Mouse (Mus musculus) embryonic facial prominence, embryonic 14.5 days (tissue): Measurements from ENCODE around the gene Gm42906. TPM values are rescaled to one million over a fixed set of nuclear protein-coding genes. Genes with fewer than 3 reads are reported as not detected.
A peak's percentile ranks its signal among the peaks of the same experiment; 100 is the strongest.

Source experiments
- ATAC-seq: fragments of 200-750 bp; cut with Nextera tagmentation; 2 replicates; pipeline ENCODE4 v1.8.0; 2017; ENCODE audit warnings: low read depth, moderate number of reproducible peaks, moderate TSS enrichment
- DNase-seq: peaks from one replicate; pipeline ENCODE4 v3.0.0-alpha.2; 2015; ENCODE audit warnings: low spot score
- H3K27ac ChIP-seq: fragments of 300-500 bp; sonication (generic); replicated peaks from 2 replicates; pipeline ENCODE4 v1.5.1; 2014; ENCODE audit warnings: low read depth, mild to moderate bottlenecking, low read length, moderate library complexity
- H3K27me3 ChIP-seq: fragments of 300-500 bp; sonication (generic); replicated peaks from 2 replicates; pipeline ENCODE4 v1.6.1; 2014; ENCODE audit warnings: low read length; ENCODE audit not compliant: control insufficient read depth, insufficient read depth
- H3K36me3 ChIP-seq: fragments of 300-500 bp; sonication (generic); 2 replicates; pipeline ENCODE4 v1.6.1; 2014; ENCODE audit warnings: low read length, mixed read lengths; ENCODE audit not compliant: control insufficient read depth, insufficient read depth
- H3K4me1 ChIP-seq: fragments of 300-500 bp; sonication (generic); 2 replicates; pipeline ENCODE4 v1.6.1; 2014; ENCODE audit warnings: antibody characterized with exemption, low read length; ENCODE audit not compliant: control insufficient read depth, insufficient read depth
- H3K4me2 ChIP-seq: fragments of 300-500 bp; sonication (generic); 2 replicates; pipeline ENCODE4 v1.6.1; 2014; ENCODE audit warnings: low read depth, mild to moderate bottlenecking, low read length, moderate library complexity, mixed read lengths
- H3K4me3 ChIP-seq: fragments of 300-500 bp; sonication (generic); 2 replicates; pipeline ENCODE4 v1.5.1; 2014; ENCODE audit warnings: low read depth, mild to moderate bottlenecking, low read length
- H3K9ac ChIP-seq: fragments of 300-500 bp; sonication (generic); 2 replicates; pipeline ENCODE4 v1.6.1; 2014; ENCODE audit warnings: low read depth, mild to moderate bottlenecking, low read length, moderate library complexity, mixed read lengths
- H3K9me3 ChIP-seq: fragments of 300-500 bp; sonication (generic); 2 replicates; pipeline ENCODE4 v1.6.1; 2016; ENCODE audit warnings: low read length; ENCODE audit not compliant: control insufficient read depth
- WGBS: fragments of 180-500 bp; shearing (Covaris S2); extraction: QIAGEN DNeasy Blood & Tissue Kit; methylation state at CpG from one replicate; pipeline ENCODE4 v1.1.7; 2014; 5-methylcytosine and 5-hydroxymethylcytosine counted together
- polyA plus RNA-seq: library from polyadenylated mRNA; unstranded; fragments of >200 nt; fragmentation: Nextera tagmentation; extraction: Ambion mirVana; gene quantifications from 2 replicates; pipeline ENCODE4 v1.2.1, GENCODE M21; 2014

The Gm42906 gene
- polyA plus RNA-seq, 1 experiment from 2014 or later = not detected

DNA sequence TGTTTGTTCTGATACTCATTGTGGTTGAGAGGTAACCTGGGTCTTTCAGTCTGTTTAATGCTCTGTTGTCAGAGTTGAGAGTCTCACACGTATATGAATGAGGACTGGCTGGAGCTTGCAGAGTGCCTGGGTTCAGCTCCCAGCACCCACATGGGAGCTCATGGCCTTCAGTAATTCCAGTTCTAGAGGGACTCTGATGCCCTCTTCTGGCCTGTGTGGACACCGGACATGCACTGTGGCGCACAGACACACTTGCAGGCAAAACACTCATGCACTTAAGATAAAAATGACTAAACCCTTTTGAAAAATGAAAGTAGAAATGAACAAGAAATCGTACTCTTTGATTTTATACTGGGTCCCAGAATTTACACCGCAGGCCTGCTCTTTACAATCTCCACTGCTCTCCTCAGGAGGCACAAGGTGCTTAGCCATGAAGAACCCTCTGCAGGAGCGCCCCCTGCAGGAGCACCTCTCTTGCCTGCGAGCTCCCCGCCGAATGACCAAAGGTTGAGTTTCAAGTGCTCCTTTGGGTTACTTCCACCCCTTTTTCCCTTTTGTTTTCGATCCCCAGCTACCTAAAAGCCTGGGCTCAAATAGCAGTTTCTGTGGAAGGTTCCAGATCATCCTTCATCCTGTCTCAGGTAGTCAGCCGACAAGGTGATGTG lies 372.4 kb downstream of the Gm42906 start:
- H3K27ac ChIP-seq = 0 out of 2 replicates have a peak overlapping the region, but pooled peaks have one; percentile 63
- H3K9me3 ChIP-seq = no peaks in the 10 kb centered on the region
- DNase-seq = no peak
- ATAC-seq = no peak
- no peak overlapping the region for H3K9ac ChIP-seq
- H3K4me3 ChIP-seq = no peak overlapping the region
- peaks cover 17% of the 10 kb centered on the region for H3K4me1 ChIP-seq
- H3K27me3 ChIP-seq = no peaks in the 10 kb centered on the region
- WGBS = 92% methylated on average over 11 of the region's 11 CpGs
- no peak overlapping the region for H3K4me2 ChIP-seq
- peaks cover 15% of the 10 kb centered on the region; the same call in 1 of the 2 replicates for H3K36me3 ChIP-seq

DNA sequence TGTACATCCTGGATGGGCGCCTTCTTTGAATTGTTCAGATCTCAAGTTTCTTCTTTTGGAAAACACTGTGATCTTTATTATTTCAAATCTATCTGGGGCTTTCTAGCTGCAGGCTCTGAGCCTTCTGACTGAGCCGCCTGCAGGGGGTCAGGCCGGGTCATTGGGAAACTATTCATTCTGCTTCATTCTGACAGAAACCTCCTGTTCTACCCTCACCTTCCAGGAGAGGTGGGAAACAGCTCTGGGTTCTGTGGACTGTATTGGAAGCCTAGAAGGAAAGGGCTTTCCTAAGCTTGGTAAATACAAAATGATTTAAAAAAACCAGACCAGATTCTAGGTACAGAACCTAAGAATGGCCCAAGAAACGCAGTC lies 373.2 kb downstream of the Gm42906 start:
- Histone ChIP-seq H3K27me3 (no peaks in the 10 kb centered on the region), H3K27ac (peak overlapping the region; percentile 63), H3K9ac (no peak overlapping the region), H3K4me2 (no peak overlapping the region), H3K4me1 (peaks cover 16% of the 10 kb centered on the region), H3K9me3 (no peaks in the 10 kb centered on the region), H3K4me3 (no peak overlapping the region), H3K36me3 (peaks cover 15% of the 10 kb centered on the region; the same call in 1 of the 2 replicates)
- peak; percentile 48 for DNase-seq
- ATAC-seq = peak; percentile 8; the same call in 1 of the 2 replicates
- WGBS = 28% methylated on average over 4 of the region's 4 CpGs

DNA sequence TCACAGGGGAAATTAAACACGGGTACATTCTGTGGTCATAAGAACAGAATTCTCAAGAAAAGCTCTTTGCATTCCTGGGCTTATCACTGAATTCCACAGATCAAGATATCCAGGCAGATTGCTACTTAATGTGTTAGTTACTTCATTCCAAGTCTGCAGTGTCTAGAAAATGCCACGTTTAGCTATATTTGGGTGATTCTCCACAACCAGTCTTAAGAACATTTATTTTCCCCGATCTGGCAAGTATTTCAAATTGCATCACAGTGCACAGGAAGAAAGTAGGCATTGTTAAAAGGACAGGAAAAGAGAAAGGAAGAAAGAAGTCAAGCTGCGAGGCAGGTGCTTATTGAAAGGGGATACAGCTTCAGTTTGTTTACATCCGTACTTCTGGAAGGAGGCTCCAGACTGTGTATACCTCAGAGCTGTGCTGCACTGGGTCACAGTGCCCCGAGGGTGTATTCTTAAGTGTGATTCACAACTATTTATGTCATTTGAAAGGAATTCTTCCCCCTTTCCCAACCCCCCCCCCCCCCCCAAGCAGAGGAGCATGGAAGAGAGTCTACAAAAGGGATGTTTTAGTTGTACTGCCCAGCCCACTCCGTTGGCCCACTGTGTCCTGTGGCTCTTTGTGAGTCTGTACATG lies 373.7 kb downstream of the Gm42906 start:
- Histone ChIP-seq H3K36me3 (peaks cover 15% of the 10 kb centered on the region; the same call in 1 of the 2 replicates), H3K27ac (peak overlapping the region; percentile 63; the same call in 1 of the 2 replicates), H3K4me2 (no peak overlapping the region), H3K4me1 (peaks cover 14% of the 10 kb centered on the region), H3K27me3 (no peaks in the 10 kb centered on the region), H3K4me3 (no peak overlapping the region), H3K9me3 (no peaks in the 10 kb centered on the region), H3K9ac (no peak overlapping the region)
- WGBS = 17% methylated on average over 7 of the region's 7 CpGs
- DNase-seq (peak; percentile 71), ATAC-seq (peak; percentile 82)

DNA sequence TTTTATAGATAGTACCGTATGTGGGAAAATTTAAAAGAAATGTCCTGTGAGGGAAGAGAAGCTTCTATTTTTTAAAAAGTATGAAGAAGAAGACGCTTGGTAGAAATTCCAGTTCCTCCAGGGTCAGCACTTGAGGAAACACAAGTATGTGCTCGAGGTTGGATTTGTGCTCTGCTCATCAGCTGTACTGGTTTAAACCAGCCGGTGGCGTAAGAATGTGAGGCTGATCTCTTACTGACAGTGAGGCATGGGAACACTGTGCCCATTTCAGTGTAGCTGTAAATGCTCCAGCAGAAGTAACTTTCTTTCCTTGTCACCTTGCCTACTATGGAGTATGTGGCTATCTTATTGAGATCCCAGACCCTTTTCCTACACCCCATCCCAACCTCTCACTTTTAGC lies 374.8 kb downstream of the Gm42906 start:
- Histone ChIP-seq H3K9ac (no peak overlapping the region), H3K27ac (no peak overlapping the region), H3K9me3 (no peaks in the 10 kb centered on the region), H3K27me3 (no peaks in the 10 kb centered on the region), H3K4me1 (peaks cover 14% of the 10 kb centered on the region), H3K4me3 (no peak overlapping the region), H3K36me3 (peaks cover 8% of the 10 kb centered on the region; the same call in 1 of the 2 replicates), H3K4me2 (no peak overlapping the region)
- WGBS = 80% methylated on average over 5 of the region's 5 CpGs
- no peak for ATAC-seq
- no peak for DNase-seq

DNA sequence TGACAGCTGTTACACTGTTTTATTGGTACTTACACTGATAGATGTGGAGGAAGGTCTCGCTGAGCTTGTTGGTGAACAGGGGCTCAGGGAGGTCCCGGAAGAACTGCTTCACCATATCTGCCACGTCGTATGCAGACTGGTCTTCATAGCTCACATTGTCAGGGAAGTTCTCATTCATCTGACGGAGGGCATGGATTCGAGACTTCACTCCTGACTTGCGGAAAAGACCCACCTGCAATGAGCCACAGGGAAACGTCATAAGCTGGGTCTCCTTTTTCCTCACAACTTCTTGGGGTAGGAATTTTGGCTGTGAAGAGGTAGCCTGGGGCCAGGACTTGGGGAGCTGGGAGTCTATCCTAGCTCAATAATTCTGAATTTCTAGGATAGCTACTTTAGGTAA lies 375.6 kb downstream of the Gm42906 start:
- no peak overlapping the region for H3K9ac ChIP-seq
- peaks cover 8% of the 10 kb centered on the region; the same call in 1 of the 2 replicates for H3K36me3 ChIP-seq
- DNase-seq (no peak), ATAC-seq (no peak)
- 97% methylated on average over 8 of the region's 8 CpGs for whole genome bisulfite sequencing
- H3K27ac ChIP-seq = no peak overlapping the region
- no peaks in the 10 kb centered on the region for H3K9me3 ChIP-seq
- H3K4me1 ChIP-seq = peaks cover 21% of the 10 kb centered on the region
- H3K27me3 ChIP-seq = no peaks in the 10 kb centered on the region
- no peak overlapping the region for H3K4me2 ChIP-seq
- H3K4me3 ChIP-seq = no peak overlapping the region

DNA sequence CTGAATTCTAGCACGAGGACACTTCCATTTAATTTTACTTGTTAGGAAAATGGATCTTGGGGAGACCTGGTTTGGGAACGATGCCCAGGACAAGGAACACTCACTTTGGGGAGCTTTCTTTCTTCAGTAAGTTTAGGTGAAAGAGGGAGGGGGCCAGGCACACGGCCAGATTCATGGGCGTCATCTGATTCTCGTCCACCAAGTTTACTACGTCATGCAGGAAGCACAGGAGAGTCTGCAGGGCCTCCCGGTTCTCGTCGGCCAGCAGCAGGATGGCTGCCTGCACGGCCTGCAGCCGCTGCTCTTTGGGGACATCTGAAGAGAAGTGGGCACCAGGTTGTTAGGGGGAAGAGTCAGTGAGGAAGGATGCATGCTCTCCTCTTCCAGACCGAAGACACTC lies 380.5 kb downstream of the Gm42906 start:
- peak; percentile 54 for DNase-seq
- Histone ChIP-seq H3K4me3 (no peak overlapping the region), H3K9ac (no peak overlapping the region), H3K9me3 (no peaks in the 10 kb centered on the region), H3K4me2 (no peak overlapping the region), H3K36me3 (peaks cover 28% of the 10 kb centered on the region), H3K27ac (peak overlapping the region; percentile 68), H3K4me1 (peaks cover 6% of the 10 kb centered on the region; the same call in 1 of the 2 replicates), H3K27me3 (no peaks in the 10 kb centered on the region)
- no peak for ATAC-seq
- 45% methylated on average over 12 of the region's 12 CpGs for WGBS

DNA sequence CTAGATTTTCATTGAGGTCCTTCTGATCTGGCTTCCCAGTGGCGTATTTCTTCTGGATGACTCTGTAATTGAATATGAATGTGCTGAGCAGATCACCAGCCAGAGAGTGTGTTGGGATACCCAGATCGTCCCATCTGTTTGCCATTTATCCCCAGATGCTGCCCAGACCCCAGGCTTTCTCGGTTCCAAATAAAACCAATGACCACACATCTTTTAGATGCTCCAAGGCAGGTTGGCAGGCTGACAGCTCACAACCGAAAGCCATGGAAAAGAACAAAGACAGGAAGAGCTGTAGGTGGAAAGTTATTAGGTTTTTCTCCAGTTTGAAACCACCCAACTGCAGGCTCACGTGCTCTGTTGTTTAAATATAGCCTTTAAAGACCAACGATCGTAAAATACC lies 381.0 kb downstream of the Gm42906 start:
- no peak overlapping the region for H3K4me2 ChIP-seq
- H3K9me3 ChIP-seq = no peaks in the 10 kb centered on the region
- H3K36me3 ChIP-seq = peaks cover 24% of the 10 kb centered on the region
- ATAC-seq (0 out of 2 replicates have a peak, but pooled peaks have one; percentile 60), DNase-seq (peak; percentile 82)
- H3K27ac ChIP-seq = peak overlapping the region; percentile 68
- WGBS = 50% methylated on average over 7 of the region's 7 CpGs
- H3K4me3 ChIP-seq = no peak overlapping the region
- H3K9ac ChIP-seq = no peak overlapping the region
- peaks cover 6% of the 10 kb centered on the region; the same call in 1 of the 2 replicates for H3K4me1 ChIP-seq
- no peaks in the 10 kb centered on the region for H3K27me3 ChIP-seq

DNA sequence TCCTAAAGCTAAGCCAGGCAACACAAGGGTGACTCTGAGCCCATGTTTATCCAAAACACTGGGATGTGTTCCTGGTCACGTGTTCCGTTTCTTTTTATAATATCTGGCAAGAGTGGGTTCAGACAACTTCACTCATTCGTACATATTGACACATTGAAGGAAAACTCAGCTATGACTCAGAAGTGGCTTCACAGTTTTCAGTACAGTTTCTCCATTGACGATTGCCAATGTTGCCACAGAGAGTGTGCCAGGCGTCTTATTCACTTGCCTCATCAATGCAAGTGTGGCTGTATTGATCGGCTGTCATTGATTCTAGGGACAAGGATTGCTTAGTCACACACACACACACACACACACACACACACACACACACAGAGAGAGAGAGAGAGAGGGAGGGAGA lies 381.8 kb downstream of the Gm42906 start:
- 92% methylated on average over 6 of the region's 6 CpGs for WGBS
- no peaks in the 10 kb centered on the region for H3K9me3 ChIP-seq
- no peak overlapping the region for H3K27ac ChIP-seq
- H3K4me2 ChIP-seq = no peak overlapping the region
- DNase-seq (no peak), ATAC-seq (no peak)
- peaks cover 23% of the 10 kb centered on the region; the same call in 1 of the 2 replicates for H3K36me3 ChIP-seq
- no peak overlapping the region for H3K9ac ChIP-seq
- H3K4me3 ChIP-seq = no peak overlapping the region
- no peaks in the 10 kb centered on the region for H3K27me3 ChIP-seq
- peaks cover 6% of the 10 kb centered on the region; the same call in 1 of the 2 replicates for H3K4me1 ChIP-seq
